Mouse (Mus musculus) megakaryocyte, embryonic 14.5 days (primary cell): ENCODE measurements around the gene Itgb8. TPM values are rescaled to one million over a fixed set of nuclear protein-coding genes. Genes with fewer than 3 reads are reported as not detected.

ENCODE experiments used
- H3K27me3 ChIP-seq: replicated peaks from 2 replicates; pipeline ENCODE3; 2012; ENCODE audit warnings: inconsistent platforms
- H3K36me3 ChIP-seq: replicated peaks from 2 replicates; pipeline ENCODE3; 2012; ENCODE audit warnings: low read length, inconsistent platforms, mixed read lengths
- H3K4me1 ChIP-seq: 2 replicates; pipeline ENCODE4 v1.6.1; 2012; ENCODE audit warnings: inconsistent platforms
- H3K4me3 ChIP-seq: replicated peaks from 2 replicates; pipeline ENCODE3; 2012; ENCODE audit warnings: moderate library complexity, mild to moderate bottlenecking, inconsistent platforms
- H3K9me3 ChIP-seq: 2 replicates; pipeline ENCODE4 v1.6.1; 2012; ENCODE audit warnings: inconsistent platforms
- FLI1 ChIP-seq: IDR thresholded peaks from 2 replicates; pipeline ENCODE4 v1.6.1; 2012; ENCODE audit warnings: low read length, inconsistent platforms, mixed read lengths
- GATA1 ChIP-seq: IDR thresholded peaks from 3 replicates; pipeline ENCODE4 v1.6.1; 2012; ENCODE audit warnings: mixed read lengths, low read length, inconsistent platforms, borderline replicate concordance
- polyA plus RNA-seq: library from polyadenylated mRNA; stranded (reverse); fragments of >175 nt; gene quantifications from 2 replicates; pipeline ENCODE4 v1.2.3, GENCODE M21; 2012; ENCODE audit warnings: low replicate concordance; ENCODE audit not compliant: insufficient read depth

The Itgb8 gene
- polyA plus RNA-seq, 1 experiment: not detected

DNA sequence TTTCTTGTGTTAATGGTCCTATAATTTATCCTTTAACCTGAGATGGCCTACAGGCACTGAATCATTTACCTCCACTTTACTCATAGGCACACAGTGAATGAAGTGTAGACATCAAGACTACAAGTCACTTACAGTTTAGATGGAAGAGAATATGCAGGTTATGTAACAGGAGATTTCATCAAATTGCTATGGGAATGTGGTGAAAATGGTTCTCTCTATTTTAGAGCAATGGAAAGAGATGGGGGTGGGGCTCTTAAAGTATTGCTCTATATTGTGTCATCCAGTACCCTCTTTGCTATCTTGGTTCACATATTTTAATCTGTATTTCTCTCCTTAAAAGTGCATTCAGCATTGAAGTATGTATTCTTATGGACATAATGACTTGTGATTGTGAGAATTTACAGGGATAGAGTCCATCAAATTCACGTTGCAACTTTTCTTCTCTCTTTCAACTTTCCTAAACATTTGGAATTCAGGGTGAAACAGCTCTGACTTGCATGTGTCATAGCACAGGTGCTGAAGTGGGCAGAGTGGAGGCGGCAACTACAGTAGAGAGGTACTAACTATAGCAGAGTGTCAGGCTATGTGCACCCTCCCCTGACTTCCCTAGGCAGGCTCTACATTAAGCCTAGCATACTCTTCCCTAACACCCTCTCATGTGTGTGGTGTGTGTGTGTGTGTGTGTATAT is 29.1 kb downstream of the Itgb8 start:
- Histone ChIP-seq H3K4me3 (no peak overlapping the region), H3K36me3 (no peaks in the 10 kb centered on the region), H3K27me3 (no peaks in the 10 kb centered on the region), H3K9me3 (no peaks in the 10 kb centered on the region), H3K4me1 (no peaks in the 10 kb centered on the region)
- TF ChIP-seq FLI1 (no peak), GATA1 (no peak)

DNA sequence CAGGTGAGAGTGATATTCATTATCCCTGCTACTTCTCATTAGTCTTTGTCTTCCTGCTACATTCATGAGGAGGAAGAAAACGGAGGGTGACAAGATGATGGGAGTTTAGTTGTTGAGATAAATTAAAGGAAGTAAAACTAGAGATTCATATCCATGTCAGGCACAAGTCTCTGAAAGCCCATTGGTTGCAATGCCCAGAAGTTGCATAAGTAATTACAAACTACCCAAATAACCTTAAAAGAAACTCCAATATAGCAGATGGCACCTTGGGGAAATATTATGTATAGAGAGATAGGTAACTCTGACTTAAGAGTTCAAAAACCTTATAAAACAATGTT is 31.2 kb downstream of the Itgb8 start:
- TF ChIP-seq GATA1 (no peak), FLI1 (no peak)
- no peak overlapping the region for H3K4me3 ChIP-seq
- no peaks in the 10 kb centered on the region for H3K27me3 ChIP-seq
- H3K4me1 ChIP-seq: no peaks in the 10 kb centered on the region
- no peaks in the 10 kb centered on the region for H3K36me3 ChIP-seq
- H3K9me3 ChIP-seq: no peaks in the 10 kb centered on the region

DNA sequence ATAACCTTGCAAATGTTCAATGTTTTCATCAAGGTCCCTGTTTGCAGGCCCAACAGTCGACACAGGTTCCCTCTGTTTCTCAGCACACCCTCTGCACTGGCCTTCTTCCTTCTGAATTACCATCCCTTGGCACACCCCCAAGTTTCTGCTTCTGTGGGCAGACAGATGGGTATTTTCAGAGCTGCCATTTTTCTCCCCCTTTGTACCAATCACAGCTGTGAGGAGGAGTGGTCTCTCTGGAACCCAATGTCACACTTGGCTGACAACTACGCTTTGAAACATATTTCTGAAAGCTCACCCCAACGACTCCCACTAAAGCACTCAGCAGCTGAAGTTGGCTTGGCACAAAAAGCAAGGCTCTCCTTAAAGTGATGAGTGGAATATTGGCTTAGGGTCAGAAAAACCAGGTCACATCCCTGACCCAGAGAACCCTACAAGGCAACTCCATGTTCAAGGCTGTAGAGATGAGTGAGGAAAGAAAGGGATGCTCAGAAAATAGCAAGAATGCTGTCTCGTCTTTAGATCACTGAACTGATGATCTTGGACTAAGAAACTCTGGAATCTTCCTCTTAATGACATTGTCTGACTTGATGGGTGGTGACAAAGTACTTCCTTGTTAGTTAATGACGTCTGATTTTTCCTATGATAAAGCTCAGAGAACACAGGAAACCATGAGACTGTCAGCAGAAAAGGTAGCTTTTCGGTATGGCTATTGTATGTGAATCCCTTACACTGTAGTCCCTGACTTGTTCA is 31.7 kb downstream of the Itgb8 start:
- H3K4me3 ChIP-seq: no peak overlapping the region
- H3K36me3 ChIP-seq: no peaks in the 10 kb centered on the region
- H3K27me3 ChIP-seq: no peaks in the 10 kb centered on the region
- no peak for TF ChIP-seq GATA1
- TF ChIP-seq FLI1: no peak
- no peaks in the 10 kb centered on the region for H3K4me1 ChIP-seq
- no peaks in the 10 kb centered on the region for H3K9me3 ChIP-seq

DNA sequence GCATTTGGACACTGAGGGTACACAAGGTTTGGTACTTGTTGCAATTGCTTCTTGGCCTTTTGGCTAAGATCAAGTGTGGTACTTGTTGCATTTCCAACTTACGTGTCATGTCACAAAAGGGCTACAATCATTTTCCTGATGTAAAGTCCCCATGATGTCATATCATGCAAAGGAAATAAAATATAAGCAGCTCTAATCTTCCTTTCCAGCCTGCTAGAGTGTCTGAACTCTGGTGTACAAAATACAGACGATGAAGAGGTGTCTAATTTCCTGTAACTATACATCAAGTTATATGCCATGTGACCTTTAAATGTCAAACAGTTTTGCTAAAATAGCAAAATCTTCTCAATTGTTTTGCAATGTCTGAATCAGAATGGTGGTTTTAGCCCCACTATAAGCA is 34.2 kb downstream of the Itgb8 start:
- Histone ChIP-seq H3K4me3 (no peak overlapping the region), H3K4me1 (no peaks in the 10 kb centered on the region), H3K27me3 (no peaks in the 10 kb centered on the region), H3K9me3 (no peaks in the 10 kb centered on the region), H3K36me3 (no peaks in the 10 kb centered on the region)
- no peak for TF ChIP-seq FLI1
- TF ChIP-seq GATA1: no peak

DNA sequence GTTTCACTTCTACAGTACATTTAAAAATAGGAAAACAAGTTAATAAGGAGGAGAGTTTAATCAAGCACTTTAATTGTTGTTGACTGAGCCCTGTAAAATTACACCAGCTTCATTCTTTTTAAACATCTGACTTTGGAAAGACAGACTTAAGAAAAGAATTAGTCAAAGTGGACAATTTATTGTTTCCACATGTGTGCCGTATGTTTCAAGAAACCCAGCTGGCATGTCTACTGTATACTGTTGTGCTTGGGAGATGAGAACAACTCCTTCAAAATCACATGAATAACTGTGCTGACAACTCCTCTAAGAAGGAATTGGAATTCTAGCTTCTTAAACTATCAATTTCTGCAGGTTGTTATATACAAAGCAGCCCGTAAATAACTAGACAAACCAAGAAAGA is 35.8 kb downstream of the Itgb8 start:
- H3K9me3 ChIP-seq: no peaks in the 10 kb centered on the region
- no peak overlapping the region for H3K4me3 ChIP-seq
- no peaks in the 10 kb centered on the region for H3K4me1 ChIP-seq
- H3K27me3 ChIP-seq: no peaks in the 10 kb centered on the region
- TF ChIP-seq GATA1 (no peak), FLI1 (no peak)
- no peaks in the 10 kb centered on the region for H3K36me3 ChIP-seq

DNA sequence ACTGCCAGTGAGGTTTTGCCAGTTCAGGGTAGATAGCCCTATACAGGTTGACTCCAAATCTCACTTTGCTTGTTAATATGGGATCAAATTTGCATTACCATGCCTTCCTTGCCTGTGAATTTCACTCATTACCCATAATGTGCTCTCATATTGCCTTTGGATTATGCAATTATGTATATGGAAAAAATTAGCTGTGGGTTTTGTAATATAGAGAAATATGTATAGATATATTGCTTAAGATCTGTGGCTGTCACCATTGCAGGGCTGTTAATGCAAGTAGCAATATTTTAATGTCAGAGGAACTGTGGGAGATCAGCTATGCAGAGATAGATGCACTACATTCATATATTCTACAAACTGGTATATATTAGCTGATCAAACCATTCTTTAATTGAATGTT is 43.5 kb downstream of the Itgb8 start:
- Histone ChIP-seq H3K4me3 (no peak overlapping the region), H3K27me3 (no peaks in the 10 kb centered on the region), H3K9me3 (no peaks in the 10 kb centered on the region), H3K36me3 (no peaks in the 10 kb centered on the region), H3K4me1 (no peaks in the 10 kb centered on the region)
- TF ChIP-seq FLI1 (no peak), GATA1 (no peak)

DNA sequence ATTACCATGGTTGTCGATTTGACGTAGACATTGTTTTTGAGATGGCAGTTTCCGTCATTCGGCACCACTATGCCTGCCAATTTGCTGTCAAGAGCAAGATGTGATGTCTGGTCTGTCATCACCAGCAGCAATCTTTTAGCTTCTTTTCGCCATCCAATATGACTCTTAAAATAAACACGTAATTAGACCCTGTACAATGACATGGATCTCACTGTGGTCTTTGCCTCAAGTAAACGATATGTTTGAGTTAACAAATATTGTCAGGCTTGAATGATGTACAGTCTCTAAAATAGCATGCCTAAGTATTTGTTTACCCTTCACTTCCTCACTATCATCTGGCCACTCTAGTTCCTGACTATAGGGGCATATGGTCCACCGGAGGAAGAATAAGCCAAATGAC is 48.8 kb downstream of the Itgb8 start:
- TF ChIP-seq FLI1: no peak
- no peak for TF ChIP-seq GATA1
- H3K27me3 ChIP-seq: no peaks in the 10 kb centered on the region
- H3K4me3 ChIP-seq: no peak overlapping the region
- no peaks in the 10 kb centered on the region for H3K4me1 ChIP-seq
- H3K36me3 ChIP-seq: no peaks in the 10 kb centered on the region
- H3K9me3 ChIP-seq: no peaks in the 10 kb centered on the region

DNA sequence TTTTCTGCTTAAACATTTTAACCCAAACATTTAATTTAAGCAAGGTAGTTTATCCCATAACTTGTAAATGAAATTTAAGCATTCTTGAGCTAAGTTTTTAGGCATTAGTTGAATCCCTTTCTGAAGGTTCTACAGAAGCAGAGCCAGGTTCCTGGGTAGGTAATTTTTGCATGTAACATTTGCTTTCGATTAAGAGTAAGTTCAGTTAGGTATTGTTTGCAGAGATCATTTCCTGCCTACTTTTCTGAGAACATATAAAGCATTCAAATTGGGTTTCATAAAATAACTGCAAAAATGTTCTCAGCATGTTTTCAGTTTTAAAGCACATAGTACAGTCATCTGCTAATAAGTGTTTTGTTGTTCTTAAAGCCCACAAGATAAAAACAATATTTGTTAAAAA is 53.2 kb downstream of the Itgb8 start:
- no peaks in the 10 kb centered on the region for H3K9me3 ChIP-seq
- H3K4me1 ChIP-seq: no peaks in the 10 kb centered on the region
- no peaks in the 10 kb centered on the region for H3K36me3 ChIP-seq
- H3K4me3 ChIP-seq: no peak overlapping the region
- no peak for TF ChIP-seq GATA1
- TF ChIP-seq FLI1: no peak
- no peaks in the 10 kb centered on the region for H3K27me3 ChIP-seq

DNA sequence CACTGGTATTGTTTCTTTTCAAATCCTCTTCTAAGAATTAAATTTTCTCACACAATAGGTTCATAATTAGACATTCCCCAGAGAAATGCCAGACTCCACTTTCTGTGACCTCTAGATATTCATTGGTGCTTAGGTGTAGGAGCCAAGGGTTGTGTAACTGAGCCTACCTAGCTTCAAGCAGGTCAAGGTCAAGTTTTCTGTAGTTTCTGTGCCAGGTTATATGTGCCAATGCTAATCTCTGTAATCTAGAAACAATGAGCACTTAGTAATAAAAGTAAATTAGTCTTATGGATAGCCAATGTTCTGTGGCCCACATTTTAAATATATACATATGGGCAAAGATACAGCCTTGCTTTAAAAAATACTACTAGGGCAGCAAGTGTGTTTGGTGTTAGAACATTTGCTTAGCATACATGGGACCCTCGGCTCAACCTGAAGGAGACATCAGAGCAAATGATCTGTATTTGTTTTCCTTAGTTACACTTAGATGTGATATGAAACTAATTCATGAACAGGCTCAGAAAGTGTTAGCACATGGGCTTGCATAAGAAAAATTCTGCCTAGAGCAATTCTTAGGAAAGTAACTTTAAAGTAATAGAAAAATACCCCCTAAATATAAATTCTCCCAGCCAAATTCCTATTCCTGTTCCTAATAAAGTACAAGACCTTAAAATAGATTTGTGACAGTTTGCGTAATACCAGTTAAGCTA is 56.2 kb downstream of the Itgb8 start:
- H3K4me1 ChIP-seq: no peaks in the 10 kb centered on the region
- no peaks in the 10 kb centered on the region for H3K27me3 ChIP-seq
- no peaks in the 10 kb centered on the region for H3K9me3 ChIP-seq
- TF ChIP-seq FLI1 (no peak), GATA1 (no peak)
- no peaks in the 10 kb centered on the region for H3K36me3 ChIP-seq
- no peak overlapping the region for H3K4me3 ChIP-seq

DNA sequence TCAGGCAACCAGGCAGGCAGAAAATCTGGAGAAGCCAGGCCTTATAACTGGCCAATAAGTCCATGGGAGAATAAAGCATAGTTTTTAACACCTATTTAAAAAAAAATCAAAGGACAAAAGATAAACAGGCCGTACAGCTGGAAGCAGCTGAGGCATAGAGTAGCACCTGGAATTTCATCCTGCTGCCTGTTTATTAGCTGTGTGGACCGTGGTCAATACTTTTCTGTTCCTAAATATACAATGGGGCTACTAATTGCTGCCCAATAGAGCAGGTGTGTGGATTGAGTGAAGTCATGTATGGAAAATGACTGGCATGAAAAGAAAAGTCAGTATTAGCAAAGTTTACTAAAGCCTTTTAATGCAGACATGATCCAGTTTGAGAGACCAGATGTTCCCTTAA is 62.6 kb downstream of the Itgb8 start:
- no peak overlapping the region for H3K4me3 ChIP-seq
- no peaks in the 10 kb centered on the region for H3K9me3 ChIP-seq
- no peaks in the 10 kb centered on the region for H3K36me3 ChIP-seq
- no peak for TF ChIP-seq GATA1
- no peak for TF ChIP-seq FLI1
- no peaks in the 10 kb centered on the region for H3K27me3 ChIP-seq
- no peaks in the 10 kb centered on the region for H3K4me1 ChIP-seq
